Mouse (Mus musculus) layer of hippocampus, postnatal 14 days (tissue): Measurements from ENCODE around the gene Hoxa6. TPM values are rescaled to one million over a fixed set of nuclear protein-coding genes. Genes with fewer than 3 reads are reported as not detected.

ENCODE experiments used
- microRNA-seq, 2 experiments: library from miRNA; unstranded; fragments of <30 nt; microRNA quantifications; one replicate each; pipeline ENCODE4 v1.2.0; 2021
- total RNA-seq, 2 experiments: library from RNA; stranded (reverse); gene quantifications; 2 replicates each; pipeline ENCODE4 v1.2.3; 2021

Gene Hoxa6
- total RNA-seq, 2 experiments from 2014 or later = not detected

Small RNA genes lying within 50 kb of the gene (microRNA-seq; reads per million reads assigned to microRNA genes)
- 1.4 to 3.8 reads per million in 2 experiments for gene Mir196b

Other genes with a start within 250 kb of the Hoxa6 start
- 10 to 100 TPM; 10.8 to 11.0 TPM for gene Skap2, start 196.2 kb downstream of the Hoxa6 start, total RNA-seq
- gene Hoxa1, start 50.4 kb downstream of the Hoxa6 start, total RNA-seq = not detected
- not detected for gene Hoxa2, start 43.9 kb downstream of the Hoxa6 start, total RNA-seq
- not detected for gene 5730596B20Rik, start 31.2 kb downstream of the Hoxa6 start, total RNA-seq
- gene Hoxa4, start 17.0 kb downstream of the Hoxa6 start, total RNA-seq = not detected
- not detected for gene Hoxa5, start 4.1 kb downstream of the Hoxa6 start, total RNA-seq
- not detected for gene Hoxa3, start 4.6 kb upstream of the Hoxa6 start, total RNA-seq
- not detected for gene Gm28308, start 4.6 kb upstream of the Hoxa6 start, total RNA-seq
- gene Hoxa7, start 13.1 kb upstream of the Hoxa6 start, total RNA-seq = under 1 TPM; 0.16 to 0.45 TPM
- gene Hoxa9, start 22.4 kb upstream of the Hoxa6 start, total RNA-seq = not detected
- gene Hoxa10, start 32.1 kb upstream of the Hoxa6 start, total RNA-seq = not detected
- gene Hoxa11, start 37.1 kb upstream of the Hoxa6 start, total RNA-seq = not detected
- not detected for gene Hoxa13, start 52.2 kb upstream of the Hoxa6 start, total RNA-seq
- not detected for gene Evx1, start 104.8 kb upstream of the Hoxa6 start, total RNA-seq